Mouse (Mus musculus) gastrocnemius, adult 8-10 months (tissue): ENCODE data around the gene Tnfsf8. TPM values are rescaled to one million over a fixed set of nuclear protein-coding genes. Genes with fewer than 3 reads are reported as not detected.

Experiments
- DNase-seq, 2 experiments: peaks; one replicate each; pipeline ENCODE4 v3.0.0; 2022; ENCODE audit warnings: low spot score in 2 of 2
- total RNA-seq, 4 experiments: library from RNA; stranded (reverse); gene quantifications; 2 replicates each; pipeline ENCODE4 v1.2.4; 2022

The Tnfsf8 gene
- not detected for total RNA-seq

- DNase-seq, result no peak
Measured at GRCm38 (mm10) chr4:63860688-63861540, at the start of gene Tnfsf8. Gene Tnfsf8 (minus strand): TSS chr4:63861347.

- DNase-seq, result no peak
Measured at GRCm38 (mm10) chr4:63908511-63908910, 47.4 kb upstream of the Tnfsf8 start.

- no peak for DNase-seq
Measured at GRCm38 (mm10) chr4:63907473-63907872, 46.3 kb upstream of the Tnfsf8 start.

- no peak for DNase-seq
Measured at GRCm38 (mm10) chr4:63906050-63906449, 44.9 kb upstream of the Tnfsf8 start.

GRCm38 (mm10) chr4:63899081-63899523 is 38.0 kb upstream of the Tnfsf8 start:
- DNase-seq, result no peak

DNA sequence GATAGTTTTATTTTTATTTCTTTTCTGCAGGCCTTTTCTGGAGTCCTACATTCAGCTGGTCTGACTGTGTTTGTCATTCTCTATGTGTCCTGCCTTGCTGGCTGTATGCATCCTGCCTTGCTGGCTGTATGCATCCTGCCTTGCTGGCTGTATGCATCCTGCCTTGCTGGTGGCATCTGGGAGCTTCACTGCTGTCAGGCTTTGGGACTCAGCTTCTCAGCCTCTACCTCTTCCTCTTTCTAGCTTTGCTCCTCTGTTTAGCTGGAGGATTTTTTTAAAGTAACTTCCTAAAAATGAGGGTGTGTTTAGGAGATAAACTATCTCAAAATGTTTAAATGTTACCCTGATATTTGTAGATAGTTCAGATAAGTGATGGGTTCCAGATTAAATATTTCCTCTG is 36.0 kb upstream of the Tnfsf8 start:
- no peak for DNase-seq

DNA sequence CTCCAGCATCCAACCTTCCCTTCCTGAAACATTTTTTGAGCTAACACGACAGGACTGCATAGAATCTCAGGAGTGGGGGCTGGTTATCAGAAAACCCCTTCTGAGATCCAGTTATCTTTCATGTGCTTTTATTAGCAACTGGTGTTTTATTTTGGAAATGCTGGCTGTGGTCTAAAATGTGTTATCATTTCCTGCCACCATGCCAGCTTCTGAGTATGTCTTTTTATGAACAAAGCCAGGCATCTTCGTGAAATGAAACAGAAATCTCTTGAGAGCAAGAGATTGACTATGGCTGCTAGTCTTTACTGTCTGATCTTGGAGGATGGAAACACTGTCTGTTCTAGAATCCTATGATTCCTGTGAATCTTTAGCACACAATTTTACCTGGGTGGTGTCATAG is 25.0 kb upstream of the Tnfsf8 start:
- no peak for DNase-seq

DNA sequence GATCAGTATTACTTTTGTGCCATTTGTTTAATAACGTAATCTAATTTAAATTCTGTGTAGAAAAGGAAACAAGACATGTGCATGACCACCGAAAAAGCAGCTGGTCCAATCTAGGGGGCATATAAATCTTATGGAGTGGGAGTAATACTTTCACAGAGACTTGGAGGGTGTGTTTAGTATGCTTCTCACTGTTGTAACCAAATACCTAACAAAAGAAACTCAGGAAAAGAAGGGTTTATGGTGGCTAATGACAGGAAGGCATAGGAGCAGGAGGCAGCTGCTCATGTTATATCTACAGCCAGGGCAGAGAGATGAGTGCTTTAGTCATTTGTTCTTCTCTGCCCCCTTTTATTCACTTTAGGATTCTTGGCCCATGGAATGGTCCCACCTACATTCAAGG is 15.6 kb upstream of the Tnfsf8 start:
- DNase-seq, result no peak

DNA sequence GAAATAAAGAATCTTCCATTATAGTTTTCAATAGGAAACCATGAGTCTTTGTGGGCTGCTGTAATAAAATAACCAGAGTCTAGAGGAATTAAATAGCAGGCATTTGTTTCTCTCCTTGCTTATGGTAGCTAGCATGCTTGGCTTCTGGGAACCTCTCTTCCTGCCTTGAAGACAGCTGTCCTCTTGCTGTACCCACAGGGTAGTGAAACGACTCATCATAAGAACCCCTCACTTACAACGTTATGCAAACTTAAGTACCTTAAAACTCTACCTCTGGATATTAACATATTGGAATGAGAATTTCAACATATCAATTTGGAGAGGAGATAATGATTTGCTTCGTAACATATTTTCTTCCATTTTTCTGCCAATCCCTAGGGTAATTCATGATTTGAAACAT is 14.3 kb upstream of the Tnfsf8 start:
- DNase-seq, result no peak

DNA sequence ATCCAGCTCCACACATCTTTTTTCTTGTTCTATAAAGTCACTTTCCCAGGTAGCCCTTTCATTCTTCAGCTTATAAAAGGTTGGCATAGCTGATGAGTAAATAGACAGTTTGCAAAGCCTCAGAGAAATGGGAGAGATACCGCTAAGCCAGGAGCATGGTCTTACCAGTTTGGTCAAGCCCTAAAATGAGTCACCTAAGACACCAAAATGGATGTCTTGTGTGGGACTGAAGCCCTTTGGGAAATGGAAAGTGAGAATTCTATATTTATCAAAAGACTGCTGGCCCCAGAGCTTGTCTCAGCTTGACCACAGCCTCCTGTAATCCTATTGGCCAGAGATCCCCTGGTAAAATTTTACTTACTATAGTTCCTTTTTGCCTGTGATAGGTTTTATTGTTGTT is 9.5 kb upstream of the Tnfsf8 start:
- no peak for DNase-seq

DNA sequence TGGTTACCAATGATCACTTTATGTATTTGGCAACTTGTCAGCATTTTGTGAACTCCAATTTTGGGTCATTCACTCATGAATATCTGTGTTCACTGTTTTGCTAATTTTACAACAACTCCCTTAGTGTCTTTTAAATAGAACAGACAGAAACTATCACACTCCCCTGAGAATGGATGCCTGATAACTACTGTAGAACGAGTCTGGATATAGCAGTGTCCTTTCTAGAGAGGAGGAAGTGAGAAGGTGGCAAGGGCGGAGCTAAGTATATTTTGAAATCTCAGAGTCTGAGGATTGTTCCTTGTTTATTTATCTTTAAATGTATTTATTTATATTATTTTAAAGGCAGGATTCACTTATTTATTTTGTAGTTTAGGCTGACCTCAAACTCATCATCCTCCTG is 7.6 kb upstream of the Tnfsf8 start:
- DNase-seq, result no peak

DNA sequence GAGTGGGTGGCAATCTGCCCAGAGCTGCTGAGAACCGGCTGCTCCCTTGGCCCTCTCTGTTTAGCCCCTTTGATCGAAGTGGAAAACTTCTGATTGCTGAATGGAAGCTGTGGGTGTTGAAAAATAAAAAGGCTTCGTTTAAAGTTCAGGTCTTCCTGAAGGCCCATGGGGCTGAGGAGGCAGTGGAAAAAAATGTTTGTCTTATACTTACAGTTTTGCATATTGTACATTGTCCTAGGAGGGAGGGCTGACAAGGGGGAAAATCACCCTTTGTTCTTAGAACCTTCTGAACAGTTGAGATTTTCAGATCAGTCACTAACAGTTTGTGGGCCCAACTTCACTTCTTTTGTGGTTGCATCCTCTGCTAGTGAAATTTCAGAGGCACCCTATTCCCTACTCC is 1.8 kb upstream of the Tnfsf8 start:
- DNase-seq, result no peak

DNA sequence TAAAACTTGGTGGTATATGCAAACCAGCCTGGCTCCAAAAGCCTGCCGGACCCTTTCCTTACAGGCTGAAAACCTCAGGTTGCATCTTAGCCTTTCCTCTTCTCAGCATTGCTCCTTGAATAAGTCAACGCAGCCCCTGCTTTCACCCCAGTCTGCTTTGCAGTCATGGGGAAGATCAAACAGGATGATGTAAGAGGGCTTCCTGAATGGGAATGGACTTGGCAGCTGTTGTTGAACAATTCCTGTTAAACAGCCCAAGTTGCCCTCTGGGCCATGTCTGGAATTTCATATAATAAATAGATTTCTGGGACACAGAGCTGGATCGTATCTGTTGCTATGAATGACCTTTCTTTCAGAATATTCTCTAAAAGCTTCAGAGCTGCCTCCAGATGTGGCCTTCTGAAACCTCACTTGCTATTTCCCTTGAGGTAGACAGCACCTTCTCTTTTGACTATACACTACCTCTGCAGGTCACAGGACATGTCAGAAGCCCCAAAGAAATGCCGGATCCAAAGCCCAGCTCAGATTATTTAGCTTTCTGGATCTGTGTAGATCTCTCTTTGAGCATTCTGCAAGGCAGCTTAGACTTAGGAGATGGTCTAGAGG is 1.0 kb upstream of the Tnfsf8 start:
- DNase-seq, result no peak

DNA sequence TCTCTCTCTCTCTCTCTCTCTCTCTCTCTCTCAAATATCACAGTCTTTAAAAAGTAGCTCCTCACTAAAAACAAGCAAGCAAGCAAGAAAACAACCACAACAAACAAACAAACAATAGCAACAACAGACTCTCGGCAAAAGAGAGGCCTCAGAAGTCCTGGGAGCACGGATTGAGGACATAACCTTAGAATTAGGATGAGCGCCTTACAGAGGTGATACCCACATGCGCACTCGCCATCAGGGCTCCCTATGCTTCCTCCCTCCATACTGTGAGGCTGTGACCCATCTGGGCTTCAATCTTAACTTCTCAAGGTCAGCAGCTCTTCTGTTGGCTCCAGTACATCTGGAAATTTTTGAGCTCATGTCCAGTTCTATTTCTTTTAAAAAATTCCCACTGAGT is 911 bp downstream of the Tnfsf8 start:
- DNase-seq, result no peak

GRCm38 (mm10) chr4:63859785-63860203 is 1.4 kb downstream of the Tnfsf8 start:
- no peak for DNase-seq

GRCm38 (mm10) chr4:63858646-63859224 is 2.4 kb downstream of the Tnfsf8 start:
- DNase-seq, result no peak

GRCm38 (mm10) chr4:63856764-63857163 is 4.4 kb downstream of the Tnfsf8 start:
- no peak for DNase-seq

DNA sequence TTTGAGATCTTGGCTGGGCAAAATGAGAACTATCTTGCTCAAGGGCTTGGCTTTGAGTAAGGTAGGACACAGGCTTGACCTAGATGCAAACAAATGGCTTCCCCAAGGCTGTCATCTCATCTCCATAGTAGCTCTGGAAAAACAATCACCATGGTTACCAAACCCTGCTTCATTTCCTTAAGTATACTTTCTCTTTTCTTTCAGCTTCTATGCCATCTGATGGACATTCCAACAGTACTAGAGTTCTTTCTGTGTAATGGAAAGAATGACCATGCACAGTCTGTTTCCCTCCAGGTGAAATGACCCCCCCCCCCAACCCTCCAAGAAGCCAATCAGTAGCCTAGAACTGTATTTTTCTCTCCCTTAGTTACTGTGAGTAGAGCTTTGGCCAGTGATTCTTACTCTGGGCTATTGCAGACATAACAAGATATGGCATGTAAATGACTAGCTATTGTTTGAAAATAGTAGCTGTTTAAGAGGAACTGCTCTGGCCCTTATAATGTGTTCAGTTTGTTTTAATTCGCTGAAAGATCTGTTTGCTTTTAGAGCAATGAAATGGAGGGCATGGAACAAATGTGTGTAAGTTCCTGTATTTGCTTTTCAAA is 7.3 kb downstream of the Tnfsf8 start:
- no peak for DNase-seq

GRCm38 (mm10) chr4:63850082-63850481 is 11.1 kb downstream of the Tnfsf8 start:
- no peak for DNase-seq

- DNase-seq, result no peak
Measured at GRCm38 (mm10) chr4:63846881-63847597, 14.1 kb downstream of the Tnfsf8 start.

- no peak for DNase-seq
Measured at GRCm38 (mm10) chr4:63845760-63846159, 15.4 kb downstream of the Tnfsf8 start.

- no peak for DNase-seq
Measured at GRCm38 (mm10) chr4:63843924-63844323, 17.2 kb downstream of the Tnfsf8 start.
